Mouse (Mus musculus) embryonic stem cell, embryonic (primary cell): ENCODE measurements around the gene Fam131b.

Experiments used
- CTCF ChIA-PET, 4 experiments: fragments of 300-600 bp in 2 of 4; fragments of 350-600 bp in 2 of 4; sonication (Branson Sonifier 250); formaldehyde crosslinking; loops; one replicate each; lab custom pipeline; 2022; ENCODE audit warnings: inconsistent platforms in 2 of 4; lab: Charles Lee
- POLR2A ChIA-PET, 4 experiments: fragments of 300-600 bp in 2 of 4; fragments of 350-600 bp in 2 of 4; sonication (Branson Sonifier 250); formaldehyde crosslinking; loops; one replicate each; lab custom pipeline; 2022; ENCODE audit warnings: antibody characterized with exemption in 4 of 4, inconsistent platforms in 1 of 4; lab: Charles Lee

Fam131b gene

GRCm38 (mm10) chr6:42324482-42325267 lies at the start of gene Fam131b:
TSS of gene Fam131b (minus strand) at chr6:42324643.
- ChIA-PET POLR2A (interaction anchor here in 3 of 4 experiments (0.6 to 2.0 kb wide), 13 partner anchors 8 to 446 kb away, joined by 3 to 6 read pairs (median 3); partner anchors contain the start of genes Casp2 (in 1 of the 3), Gstk1 (in 1 of the 3) and Zyx (in 1 of the 3)), CTCF (interaction anchor here (0.6 to 2.1 kb wide), 43 partner anchors 8 to 365 kb away, joined by 3 to 25 read pairs (median 4); partner anchors contain the start of genes Zyx (in 3 of the 4), Epha1 (in 1 of the 4) and Tcaf2 (in 1 of the 4))

DNA sequence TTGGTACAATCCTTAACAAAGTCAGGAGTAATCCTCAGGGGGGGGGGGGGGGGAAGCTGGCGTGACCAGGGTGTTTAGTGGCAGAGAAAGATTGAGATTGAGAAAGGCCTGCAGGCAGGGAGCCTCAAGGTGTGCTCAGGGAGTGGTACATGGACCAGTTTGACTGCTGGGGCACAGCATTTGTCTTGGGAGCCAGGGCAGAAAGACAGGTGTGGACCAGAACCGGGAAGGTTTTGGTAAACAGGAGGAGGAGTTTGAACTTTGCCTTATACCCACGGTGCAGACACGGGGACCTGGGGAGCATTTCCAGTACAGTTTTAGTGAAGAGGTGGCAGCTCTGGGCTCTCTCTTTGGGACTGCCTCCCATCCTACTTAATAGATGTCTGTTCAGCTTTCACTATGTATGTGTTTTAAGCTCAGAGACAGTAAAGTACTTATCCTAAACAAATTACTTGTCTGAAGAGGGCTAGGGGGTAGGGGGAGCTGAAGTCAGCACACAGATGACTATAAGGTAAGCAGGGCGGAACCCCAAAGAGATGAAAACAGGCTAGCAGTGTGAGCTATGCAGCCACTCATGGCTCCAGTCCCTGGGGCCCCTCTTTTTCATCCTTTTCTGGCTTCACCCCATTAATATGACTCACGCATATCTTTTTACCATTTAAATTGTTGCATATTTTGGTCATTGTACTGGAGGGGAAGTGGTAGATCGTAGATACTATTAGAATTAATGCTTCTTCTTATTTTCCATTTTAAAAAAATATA lies 49.4 kb upstream of the Fam131b start:
- ChIA-PET POLR2A (interaction anchor here in 2 of 4 experiments (0.6 to 2.6 kb wide), 2 partner anchors 24 to 183 kb away, joined by 7 to 10 read pairs; partner anchors contain the start of gene Zyx (in 1 of the 2)), CTCF (interaction anchor here in 2 of 4 experiments (0.6 to 1.8 kb wide), 6 partner anchors 9 to 495 kb away, joined by 3 to 7 read pairs (median 3); partner anchors contain the start of genes Casp2 (in 1 of the 2), Fam131b (in 1 of the 2) and Zyx (in 1 of the 2))

DNA sequence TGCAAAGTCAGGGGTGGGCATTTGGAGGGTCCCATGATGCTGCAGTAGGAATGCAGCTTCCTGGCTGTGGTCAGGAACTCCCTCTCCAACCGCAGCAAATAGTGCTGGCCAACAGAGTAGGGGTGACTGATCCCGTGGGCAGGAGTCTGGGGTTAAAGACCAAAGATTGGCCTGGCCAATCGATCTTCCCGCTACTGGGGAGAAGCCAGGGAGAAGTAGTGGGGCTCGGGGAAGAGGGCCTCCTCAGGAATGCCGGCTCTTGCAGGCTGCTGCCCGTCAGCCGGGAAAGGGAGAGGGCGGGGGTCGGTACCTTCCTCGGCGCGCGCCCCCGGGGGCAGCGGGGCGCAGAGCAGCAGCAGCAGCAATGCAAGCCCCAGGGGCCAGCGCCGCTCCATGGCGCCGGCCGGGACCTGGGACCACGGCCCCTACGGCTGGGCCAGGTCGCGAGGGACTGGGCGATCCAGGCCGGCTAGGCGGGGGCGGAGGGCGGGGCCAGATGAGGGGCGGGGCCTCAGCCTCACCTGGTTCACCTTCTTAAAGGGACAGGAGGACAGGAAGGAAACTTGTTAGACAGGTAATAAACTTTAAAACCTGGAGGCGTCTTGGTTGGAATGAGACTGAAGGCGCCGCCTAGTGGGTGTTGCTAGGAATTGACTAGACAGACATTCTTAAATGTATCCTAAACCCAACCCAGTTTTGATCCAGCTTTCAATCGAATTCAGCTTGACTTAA lies 48.5 kb upstream of the Fam131b start, which contains the start of gene Epha1:
Gene Epha1 (minus strand): TSS at position 453 of the 732 bp plus-strand sequence.
- POLR2A ChIA-PET = interaction anchor here in 3 of 4 experiments (0.6 to 2.6 kb wide), 4 partner anchors 23 to 184 kb away, joined by 4 to 10 read pairs (median 6); partner anchors contain the start of genes Fam131b (in 1 of the 3) and Zyx (in 1 of the 3)
- CTCF ChIA-PET = interaction anchor here in 2 of 4 experiments (0.6 to 1.8 kb wide), 6 partner anchors 8 to 496 kb away, joined by 3 to 7 read pairs (median 3); partner anchors contain the start of genes Casp2 (in 1 of the 2), Fam131b (in 1 of the 2) and Zyx (in 1 of the 2)

GRCm38 (mm10) chr6:42372421-42372815 lies 48.0 kb upstream of the Fam131b start:
- ChIA-PET POLR2A (interaction anchor here in 2 of 4 experiments (0.6 to 2.6 kb wide), 3 partner anchors 23 to 48 kb away, joined by 4 to 10 read pairs (median 6); partner anchors contain the start of genes Fam131b (in 1 of the 2) and Zyx (in 1 of the 2)), CTCF (interaction anchor here in 3 of 4 experiments (0.6 to 1.8 kb wide), 4 partner anchors 8 to 48 kb away, joined by 3 to 7 read pairs (median 4); partner anchors contain the start of genes Fam131b (in 1 of the 3) and Tas2r135 (in 1 of the 3))

DNA sequence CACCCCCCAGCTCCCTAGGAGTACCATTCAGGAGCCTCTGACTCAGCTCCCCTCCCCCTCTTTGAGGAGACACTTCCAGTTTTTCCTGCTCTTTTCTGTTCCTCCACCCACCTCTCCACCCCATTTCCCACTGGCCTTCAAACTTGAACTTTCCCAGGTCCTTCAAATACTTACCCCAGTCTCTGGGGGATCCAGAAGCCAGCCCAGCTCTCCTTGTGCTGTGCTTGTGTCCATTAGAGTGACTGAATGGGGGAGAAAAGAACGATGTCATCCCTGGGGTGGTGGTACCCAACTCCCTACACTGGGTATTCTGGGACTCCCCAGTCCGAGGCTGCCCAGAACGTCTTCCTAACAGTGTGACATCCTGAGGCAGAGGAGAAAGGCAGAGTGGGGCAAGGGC lies 47.6 kb upstream of the Fam131b start:
- POLR2A ChIA-PET = interaction anchor here in 1 of 4 experiments (0.7 to 2.6 kb wide), 5 partner anchors 22 to 107 kb away, joined by 3 to 10 read pairs (median 4); partner anchors contain the start of genes Casp2, Clcn1, Fam131b and Zyx
- CTCF ChIA-PET = interaction anchor here (0.5 to 1.8 kb wide), 11 partner anchors 9 to 288 kb away, joined by 3 to 8 read pairs (median 3); partner anchors contain the start of genes Fam131b (in 1 of the 4), Tas2r135 (in 1 of the 4) and Zyx (in 1 of the 4)

DNA sequence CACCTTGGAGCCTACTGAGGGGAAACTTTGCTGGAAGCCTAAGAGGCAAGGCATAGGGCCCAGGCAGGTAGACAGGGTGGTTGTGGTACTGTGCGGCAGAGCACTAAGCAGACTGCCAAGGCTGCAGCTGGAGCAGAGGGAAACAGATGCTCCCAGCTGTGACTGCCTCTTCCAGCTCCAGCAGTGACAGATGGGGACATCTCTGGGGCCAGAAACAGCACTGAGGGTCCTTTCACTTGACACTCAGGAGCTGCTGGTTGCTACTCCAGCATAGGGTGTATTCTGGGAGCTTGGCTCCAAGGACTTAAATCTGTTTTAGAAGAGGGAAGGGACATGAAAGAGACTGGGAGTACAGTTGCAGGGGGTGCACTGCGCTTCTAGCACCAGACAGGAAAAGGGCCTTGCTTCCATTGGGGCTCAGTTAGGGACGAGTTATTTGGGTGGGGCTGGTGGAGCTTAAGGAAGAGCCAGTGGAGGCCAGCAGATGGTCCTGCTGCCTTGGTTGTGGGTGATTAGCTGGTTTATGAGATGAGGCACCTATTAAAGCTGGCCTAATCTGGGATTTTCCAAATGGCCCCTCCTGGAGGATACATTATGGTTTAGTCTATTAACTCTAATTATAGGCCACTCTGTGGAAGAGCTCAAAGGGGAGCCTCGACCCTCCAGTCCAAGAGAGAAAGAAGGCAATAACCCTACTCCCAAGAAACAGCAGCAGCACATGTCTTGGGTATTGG lies 46.4 kb upstream of the Fam131b start:
- ChIA-PET POLR2A (interaction anchor here in 1 of 4 experiments (1.1 to 1.8 kb wide), 3 partner anchors 20 to 85 kb away, joined by 3 to 5 read pairs (median 4); partner anchors contain the start of gene Clcn1), CTCF (interaction anchor here in 3 of 4 experiments (0.6 to 1.1 kb wide), 4 partner anchors 22 to 234 kb away, joined by 3 to 6 read pairs (median 4); partner anchors contain the start of gene Zyx (in 1 of the 3))

GRCm38 (mm10) chr6:42369870-42370269 lies 45.4 kb upstream of the Fam131b start:
- ChIA-PET CTCF (interaction anchor here in 1 of 4 experiments (0.9 to 1.3 kb wide), 2 partner anchors 9 to 11 kb away, joined by 3 read pairs; no protein-coding TSS in a partner anchor), POLR2A (interaction anchor here in 1 of 4 experiments (1.8 kb wide), 1 partner anchor 19 kb away, joined by 5 read pairs; no protein-coding TSS in a partner anchor)

DNA sequence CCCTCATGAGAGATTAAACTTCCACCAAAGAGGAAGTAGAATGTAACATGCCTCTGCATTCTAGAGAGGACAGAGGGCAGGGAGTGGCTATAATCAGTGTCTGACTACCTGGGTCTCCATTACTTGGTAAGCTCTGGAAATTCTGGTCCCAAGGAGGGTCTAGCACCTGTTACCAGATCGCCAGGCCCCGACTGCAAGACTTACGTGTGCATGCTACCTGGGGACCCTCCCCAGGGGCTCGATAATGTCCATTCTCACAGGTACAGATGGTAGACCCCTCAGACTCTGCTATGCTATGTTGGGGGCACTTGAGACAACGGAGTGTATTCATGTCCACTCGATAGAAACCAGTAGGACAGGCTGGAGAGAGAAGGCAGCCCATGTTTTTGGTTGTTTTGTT lies 40.8 kb upstream of the Fam131b start:
- CTCF ChIA-PET = no interaction called here
- POLR2A ChIA-PET = interaction anchor here in 1 of 4 experiments (1.0 kb wide), 1 partner anchor 11 kb away, joined by 4 read pairs; no protein-coding TSS in a partner anchor

GRCm38 (mm10) chr6:42364607-42365006 lies 40.2 kb upstream of the Fam131b start:
- POLR2A ChIA-PET = interaction anchor here in 1 of 4 experiments (1.0 to 1.4 kb wide), 2 partner anchors 10 to 16 kb away, joined by 4 read pairs; no protein-coding TSS in a partner anchor

GRCm38 (mm10) chr6:42364066-42364465 lies 39.6 kb upstream of the Fam131b start:
- CTCF ChIA-PET = interaction anchor here in 1 of 4 experiments (1.1 kb wide), 1 partner anchor 9 kb away, joined by 3 read pairs; no protein-coding TSS in a partner anchor

More at GRCm38 (mm10) chr6:42364607-42365006, 40.2 kb upstream of the Fam131b start:
- CTCF ChIA-PET = interaction anchor here in 1 of 4 experiments (1.1 kb wide), 1 partner anchor 9 kb away, joined by 3 read pairs; no protein-coding TSS in a partner anchor

DNA sequence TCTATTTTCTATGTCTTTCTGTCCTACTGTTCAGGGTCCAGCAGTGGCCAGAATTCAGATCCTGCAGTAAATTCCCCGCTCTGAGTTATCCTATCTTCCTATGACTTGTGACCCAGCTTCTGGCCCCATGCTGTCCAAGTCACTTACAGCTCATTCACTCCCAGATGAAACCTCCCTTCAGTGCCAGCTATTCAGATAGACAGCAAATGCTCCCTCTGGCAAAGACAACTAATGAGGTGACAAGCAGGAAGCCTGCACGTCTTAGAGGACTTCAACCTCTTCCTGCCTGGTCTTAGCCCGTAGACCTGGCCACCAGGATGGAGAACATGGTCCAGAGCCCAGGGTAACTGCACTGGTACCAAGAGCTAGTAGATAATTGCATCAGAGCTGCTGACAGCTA lies 38.5 kb upstream of the Fam131b start:
- ChIA-PET POLR2A (interaction anchor here in 1 of 4 experiments (1.5 kb wide), 1 partner anchor 10 kb away, joined by 3 read pairs; no protein-coding TSS in a partner anchor), CTCF (interaction anchor here in 1 of 4 experiments (0.7 kb wide), 1 partner anchor 471 kb away, joined by 4 read pairs; no protein-coding TSS in a partner anchor)

More at GRCm38 (mm10) chr6:42364066-42364465, 39.6 kb upstream of the Fam131b start:
- POLR2A ChIA-PET = interaction anchor here in 1 of 4 experiments (1.0 to 1.5 kb wide), 3 partner anchors 10 to 15 kb away, joined by 3 to 4 read pairs (median 4); no protein-coding TSS in a partner anchor

DNA sequence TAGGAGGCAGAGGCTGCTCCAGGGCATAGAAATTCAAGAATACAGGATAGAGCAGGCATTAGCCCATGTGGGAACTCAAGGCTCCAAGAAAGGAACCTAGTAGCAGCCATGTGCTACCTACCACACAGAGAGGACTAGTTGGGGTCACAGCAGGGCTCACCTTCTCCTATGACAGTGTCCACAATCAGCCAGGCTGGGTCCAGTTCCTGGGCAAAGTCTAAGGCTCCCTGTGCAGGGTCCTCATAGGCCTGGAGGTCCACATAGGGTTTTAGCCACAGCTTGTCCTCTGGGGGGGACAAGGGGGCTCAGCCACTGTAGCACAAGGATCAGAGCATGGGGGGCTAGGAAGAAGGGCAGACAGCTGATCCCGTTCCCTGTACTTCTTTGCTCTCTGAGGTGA lies 38.1 kb upstream of the Fam131b start:
- ChIA-PET CTCF (no interaction called here), POLR2A (interaction anchor here in 1 of 4 experiments (1.5 kb wide), 1 partner anchor 10 kb away, joined by 3 read pairs; no protein-coding TSS in a partner anchor)

- CTCF ChIA-PET = no interaction called here
- POLR2A ChIA-PET = no interaction called here
Measured at GRCm38 (mm10) chr6:42362074-42362473, 37.6 kb upstream of the Fam131b start.

DNA sequence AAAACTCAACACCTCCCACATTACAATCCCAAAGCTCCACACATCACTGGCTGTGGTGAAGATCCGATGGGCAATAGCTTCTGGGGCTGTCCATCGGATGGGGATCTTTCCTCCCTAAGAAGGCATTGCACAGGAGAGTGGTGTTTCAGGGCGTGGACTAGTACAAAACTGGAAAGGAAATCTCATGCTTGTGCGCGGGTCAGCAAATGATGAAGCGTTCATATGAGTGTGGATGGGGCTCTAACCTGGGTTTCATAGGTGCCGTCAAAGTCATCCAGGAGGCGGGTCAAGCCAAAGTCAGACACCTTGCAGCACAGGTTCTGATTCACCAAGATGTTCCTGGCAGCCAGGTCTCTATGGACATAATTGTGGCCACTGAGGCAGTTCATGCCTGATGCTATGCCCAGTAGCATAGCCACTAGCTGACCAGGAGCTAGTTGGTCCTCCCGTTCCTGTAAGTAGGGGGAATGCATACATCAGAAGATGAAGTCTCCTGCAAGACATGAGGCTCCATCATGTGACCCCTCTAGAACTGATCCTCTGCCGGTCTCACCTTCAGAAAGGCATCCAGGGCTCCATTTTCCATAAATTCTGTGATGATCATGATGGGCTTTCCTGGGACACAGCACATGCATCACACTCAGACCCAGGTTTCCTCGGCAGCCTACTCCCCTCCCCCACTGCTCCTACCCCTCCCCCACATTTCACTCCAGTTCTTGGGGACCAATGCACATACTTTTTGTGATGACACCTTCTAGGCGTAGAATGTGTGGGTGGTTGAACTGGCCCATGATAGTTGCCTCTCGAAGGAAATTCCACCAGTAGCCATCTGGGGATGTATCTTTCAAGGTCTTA lies 36.8 kb upstream of the Fam131b start:
- ChIA-PET CTCF (no interaction called here), POLR2A (no interaction called here)
